Mouse (Mus musculus): ENCODE data around the gene Adgrg7. TPM values are rescaled to one million over a fixed set of nuclear protein-coding genes. Genes with fewer than 3 reads are reported as not detected.
A peak's percentile ranks its signal among the peaks of the same experiment; 100 is the strongest.

Gene Adgrg7
- not detected for total RNA-seq (2022)

- no peak for DNase-seq (ENCODE audit: low spot score in 2 of 2)
Observed at GRCm38 (mm10) chr16:56795481-56796139, at the start of gene Adgrg7. Adgrg7 (minus strand) TSS chr16:56795855.

GRCm38 (mm10) chr16:56842988-56843387 lies 47.3 kb upstream of the Adgrg7 start:
- DNase-seq (ENCODE audit: low spot score in 2 of 2) = no peak

- no peak for DNase-seq (ENCODE audit: low spot score in 2 of 2)
Observed at GRCm38 (mm10) chr16:56833312-56833711, 37.7 kb upstream of the Adgrg7 start.

- DNase-seq (ENCODE audit: low spot score in 2 of 2) = no peak
Observed at GRCm38 (mm10) chr16:56831986-56832385, 36.3 kb upstream of the Adgrg7 start.

GRCm38 (mm10) chr16:56801370-56802109 lies 5.9 kb upstream of the Adgrg7 start:
- no peak for DNase-seq (ENCODE audit: low spot score in 2 of 2)

GRCm38 (mm10) chr16:56800946-56801345 lies 5.3 kb upstream of the Adgrg7 start:
- no peak for DNase-seq (ENCODE audit: low spot score in 2 of 2)

GRCm38 (mm10) chr16:56800469-56800868 lies 4.8 kb upstream of the Adgrg7 start:
- DNase-seq (ENCODE audit: low spot score in 2 of 2) = no peak

GRCm38 (mm10) chr16:56799541-56800029 lies 3.9 kb upstream of the Adgrg7 start:
- DNase-seq (ENCODE audit: low spot score in 2 of 2) = no peak

GRCm38 (mm10) chr16:56798873-56799272 lies 3.2 kb upstream of the Adgrg7 start:
- DNase-seq (ENCODE audit: low spot score in 2 of 2) = no peak

GRCm38 (mm10) chr16:56794383-56795144 lies 1.1 kb downstream of the Adgrg7 start:
- DNase-seq (ENCODE audit: low spot score in 2 of 2) = no peak

- no peak for DNase-seq (ENCODE audit: low spot score in 2 of 2)
Observed at GRCm38 (mm10) chr16:56793778-56794177, 1.9 kb downstream of the Adgrg7 start.

- DNase-seq (ENCODE audit: low spot score in 2 of 2) = no peak
Observed at GRCm38 (mm10) chr16:56785943-56786342, 9.7 kb downstream of the Adgrg7 start.

- no peak for DNase-seq (ENCODE audit: low spot score in 2 of 2)
Observed at GRCm38 (mm10) chr16:56771163-56772105, 24.2 kb downstream of the Adgrg7 start.

- DNase-seq (ENCODE audit: low spot score in 2 of 2) = no peak
Observed at GRCm38 (mm10) chr16:56729060-56729459, 66.6 kb downstream of the Adgrg7 start.

- no peak for DNase-seq (ENCODE audit: low spot score in 2 of 2)
Observed at GRCm38 (mm10) chr16:56724927-56725326, 70.7 kb downstream of the Adgrg7 start.

- no peak for DNase-seq (ENCODE audit: low spot score in 2 of 2)
Observed at GRCm38 (mm10) chr16:56722357-56722756, 73.3 kb downstream of the Adgrg7 start.

GRCm38 (mm10) chr16:56719031-56719430 lies 76.6 kb downstream of the Adgrg7 start:
- no peak for DNase-seq (ENCODE audit: low spot score in 2 of 2)

GRCm38 (mm10) chr16:56717224-56718200 lies 78.1 kb downstream of the Adgrg7 start, which contains the start of gene Tfg:
Tfg (minus strand) TSS chr16:56717450.
- peak; percentile 97 to 99 for DNase-seq (ENCODE audit: low spot score in 2 of 2)

- peak in 1 of 2 experiments; percentile 10 for DNase-seq (ENCODE audit: low spot score in 2 of 2)
Observed at GRCm38 (mm10) chr16:56716557-56717179, 79.0 kb downstream of the Adgrg7 start.
